ENCODE assay signal across 8 mouse cellular contexts in the genomic region with DNA sequence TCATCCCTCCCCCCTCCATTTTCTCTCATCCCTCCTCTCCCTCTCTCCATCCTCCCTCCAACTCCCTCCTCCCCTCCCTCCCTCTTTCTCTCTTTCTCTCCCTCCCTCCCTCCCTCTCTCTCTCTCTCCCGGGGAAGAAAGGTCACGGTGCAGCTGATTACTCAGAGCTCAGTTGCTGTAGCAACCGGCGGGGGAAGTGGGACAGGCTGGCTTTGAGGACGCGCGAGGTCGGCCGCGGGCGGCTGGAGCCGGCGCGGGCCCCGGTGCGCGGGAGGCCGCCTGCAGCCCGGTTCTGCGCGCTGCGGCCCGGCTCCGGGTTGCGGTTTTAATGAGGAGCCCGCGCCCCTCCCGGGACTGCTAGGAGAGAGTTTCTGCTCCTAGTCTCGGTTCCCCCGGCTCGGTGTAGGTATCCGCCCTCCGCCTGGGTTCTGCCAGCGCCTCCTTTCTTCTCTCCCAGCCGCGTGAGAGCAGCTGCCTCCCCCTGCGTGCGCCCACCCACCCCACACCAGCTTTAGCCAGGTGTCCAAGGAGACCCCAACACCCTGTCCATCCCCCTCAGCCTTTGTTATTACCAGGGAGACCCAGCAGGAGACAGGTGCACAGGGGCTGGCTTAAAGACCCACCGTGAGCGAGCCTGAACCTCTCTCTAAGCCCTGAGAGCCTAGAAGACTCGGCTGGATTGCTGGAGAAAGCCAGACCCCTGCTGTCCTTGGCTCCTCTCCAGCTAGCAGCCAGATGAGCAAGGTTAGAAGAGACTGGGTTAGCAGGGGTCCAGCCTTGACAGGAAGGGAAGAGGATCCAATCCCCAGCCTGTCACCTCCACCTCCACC.
DNase-seq lines count a peak whose midpoint lies in the region; ATAC-seq and TF ChIP-seq lines count a peak whose summit lies in the region.

No protein-coding gene starts in this region.

- intact Hi-C loops in heart, postnatal 14 days (cut with DNase I), result no loop called here

- H3K4me1 ChIP-seq in forebrain, embryonic 14.5 days (ENCODE audit: control insufficient read depth, insufficient read depth, low read length), result peaks cover 30% of the 10 kb centered on the region
- H3K4me1 ChIP-seq in lung, embryonic 15.5 days, result peaks cover 51% of the 10 kb centered on the region
- H3K4me1 ChIP-seq in olfactory bulb, adult 2 months (ENCODE audit: control insufficient read depth, insufficient read depth, low read length), result peaks cover 61% of the 10 kb centered on the region

- ATAC-seq in forebrain, embryonic 14.5 days, result peak; percentile 82
- peak; percentile 67; the same call in 1 of the 2 replicates for ATAC-seq in lung, embryonic 15.5 days (ENCODE audit: borderline replicate concordance, extremely low read depth, low FRiP score, low TSS enrichment)

- no peak for TF ChIP-seq CTCF in olfactory bulb, adult 2 months (IDR thresholded peaks at IDR 0.05; ENCODE audit: insufficient read depth, low read depth, low read length)

- WGBS in forebrain, embryonic 14.5 days, result under 1% methylated on average over 27 of the region's 41 CpGs
- WGBS in lung, embryonic 15.5 days, result 1% methylated on average over 41 of the region's 41 CpGs
- WGBS in olfactory bulb, adult 2 months, result under 1% methylated on average over 41 of the region's 41 CpGs

- peak; percentile 60 for TF ChIP-seq POLR2A in olfactory bulb, adult 2 months (IDR thresholded peaks at IDR 0.05; ENCODE audit: insufficient read depth, low read depth, low read length)

- no peaks in the 10 kb centered on the region for H3K27me3 ChIP-seq in forebrain, embryonic 14.5 days (replicated peaks; ENCODE audit: control insufficient read depth, insufficient read depth, low read length)
- no peaks in the 10 kb centered on the region for H3K27me3 ChIP-seq in lung, embryonic 15.5 days

- peak overlapping the region; percentile 31 for H3K4me3 ChIP-seq in forebrain, embryonic 14.5 days (ENCODE audit: low read depth, low read length)
- H3K4me3 ChIP-seq in lung, embryonic 15.5 days, result peak overlapping the region; percentile 43
- peak overlapping the region; percentile 47 for H3K4me3 ChIP-seq in olfactory bulb, adult 2 months (ENCODE audit: insufficient read depth, low read depth, low read length)

- H3K9ac ChIP-seq in forebrain, embryonic 14.5 days (ENCODE audit: low read length), result peak overlapping the region; percentile 76
- H3K9ac ChIP-seq in lung, embryonic 15.5 days, result peak overlapping the region; percentile 59

- H3K27ac ChIP-seq in forebrain, embryonic 14.5 days (ENCODE audit: low read depth, low read length), result peak overlapping the region; percentile 100
- peak overlapping the region; percentile 95 for H3K27ac ChIP-seq in lung, embryonic 15.5 days
- peak overlapping the region; percentile 99 for H3K27ac ChIP-seq in olfactory bulb, adult 2 months (ENCODE audit: insufficient read depth, low read depth, low read length)

- H3K9me3 ChIP-seq in forebrain, embryonic 14.5 days (replicated peaks; ENCODE audit: control insufficient read depth, low read length), result no peaks in the 10 kb centered on the region
- H3K9me3 ChIP-seq in lung, embryonic 15.5 days, result no peaks in the 10 kb centered on the region

- H3K36me3 ChIP-seq in forebrain, embryonic 14.5 days (ENCODE audit: control insufficient read depth, insufficient read depth, low read length), result no peaks in the 10 kb centered on the region
- no peaks in the 10 kb centered on the region for H3K36me3 ChIP-seq in lung, embryonic 15.5 days

- peak overlapping the region; percentile 64 for H3K4me2 ChIP-seq in forebrain, embryonic 14.5 days (ENCODE audit: low read length)
- peak overlapping the region; percentile 80 for H3K4me2 ChIP-seq in lung, embryonic 15.5 days

- peak; percentile 84 for DNase-seq in CD4-positive helper T cell, adult 2 months (ENCODE audit: low read depth, low spot score)
- peak; percentile 99 for DNase-seq in brain, adult 2 months (ENCODE audit: low read depth, low spot score)
- peak; percentile 97 for DNase-seq in forebrain, embryonic 14.5 days (ENCODE audit: low spot score)
- DNase-seq in heart, postnatal 14 days, result peak; percentile 82 to 86
- peak; percentile 80 to 87 for DNase-seq in layer of hippocampus, adult 18-20 months (ENCODE audit: low spot score in 2 of 2)
- peak; percentile 76 to 79 for DNase-seq in thymus, adult 18-20 months

Comparison
In these comparisons a context has a peak if more than half of its experiments do, and no peak if none do; other contexts are left out.
1. Peak in every context shown above with its lines: DNase-seq, ATAC-seq, H3K4me3 ChIP-seq and H3K27ac ChIP-seq.